Mouse (Mus musculus) ES-E14 (cell line): ENCODE data around the gene Ehf.

Source experiments
- MAFK ChIP-seq: IDR thresholded peaks from 2 replicates; pipeline ENCODE4 v1.6.1; 2014; ENCODE audit warnings: mild to moderate bottlenecking, low read depth, low read length, inconsistent platforms; ENCODE audit not compliant: insufficient read depth
- ZC3H11A ChIP-seq: IDR thresholded peaks from 2 replicates; pipeline ENCODE4 v1.6.1; 2012; ENCODE audit warnings: low read depth, mild to moderate bottlenecking, inconsistent platforms, low read length, borderline replicate concordance

- TF ChIP-seq MAFK = no peak
- TF ChIP-seq ZC3H11A = no peak
Measured at GRCm38 (mm10) chr2:103285561-103285960, 17.5 kb downstream of the Ehf start.
